Mouse (Mus musculus) spleen, adult 2 months (tissue): ENCODE results near the gene Rnf186.

Experiments
- CTCF ChIP-seq: fragments of 200-500 bp; IDR thresholded peaks from 2 replicates; pipeline ENCODE4 v1.5.1; 2011; ENCODE audit warnings: mild to moderate bottlenecking, inconsistent platforms; ENCODE audit not compliant: insufficient read depth, insufficient read length, insufficient replicate concordance; ENCODE audit errors: extremely low read depth
- POLR2A ChIP-seq: fragments of 200-500 bp; IDR thresholded peaks from 2 replicates; pipeline ENCODE4 v1.6.1; 2011; ENCODE audit warnings: low read depth, low read length, inconsistent platforms

DNA sequence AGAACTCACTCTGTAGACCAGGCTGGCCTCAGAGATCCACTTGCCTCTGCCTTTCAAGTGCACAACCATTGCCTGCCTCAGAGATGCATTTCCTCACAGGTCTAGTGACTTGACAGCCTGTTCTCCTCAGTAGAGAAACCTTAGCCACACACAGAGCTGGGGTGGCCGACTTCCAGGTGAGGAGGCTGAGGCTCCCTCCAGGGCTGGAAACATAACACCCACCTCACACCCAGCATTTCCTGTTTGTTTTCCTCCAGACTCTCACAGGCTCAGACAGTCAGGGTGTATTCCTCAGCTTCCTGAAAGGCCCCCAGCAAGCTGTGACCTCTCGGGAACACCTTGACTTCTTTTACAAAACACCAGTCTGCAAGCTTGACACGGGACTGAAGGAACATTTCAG, 8.3 kb downstream of the Rnf186 start:
- TF ChIP-seq CTCF (no peak), POLR2A (no peak)
